Mouse (Mus musculus) forebrain, embryonic 13.5 days (tissue): ENCODE measurements around the gene Aatk. TPM values are rescaled to one million over a fixed set of nuclear protein-coding genes. Genes with fewer than 3 reads are reported as not detected.

ENCODE experiments used
- ATAC-seq: fragments of 200-750 bp; cut with Nextera tagmentation; 2 replicates; pipeline ENCODE4 v1.8.0; 2017
- H3K27ac ChIP-seq: fragments of 300-500 bp; sonication (generic); 2 replicates; pipeline ENCODE4 v1.5.1; 2015; ENCODE audit warnings: inconsistent platforms, mild to moderate bottlenecking, moderate library complexity
- H3K27me3 ChIP-seq: fragments of 300-500 bp; sonication (generic); 2 replicates; pipeline ENCODE4 v1.6.1; 2015; ENCODE audit warnings: mild to moderate bottlenecking, inconsistent platforms
- H3K36me3 ChIP-seq: fragments of 300-500 bp; sonication (generic); 2 replicates; pipeline ENCODE4 v1.6.1; 2015; ENCODE audit warnings: mild to moderate bottlenecking, inconsistent platforms; ENCODE audit not compliant: poor library complexity, severe bottlenecking
- H3K4me1 ChIP-seq: fragments of 300-500 bp; sonication (generic); 2 replicates; pipeline ENCODE4 v1.6.1; 2015; ENCODE audit warnings: inconsistent platforms
- H3K4me2 ChIP-seq: fragments of 300-500 bp; sonication (generic); 2 replicates; pipeline ENCODE4 v1.6.1; 2015; ENCODE audit warnings: inconsistent platforms, mild to moderate bottlenecking, moderate library complexity
- H3K4me3 ChIP-seq: fragments of 300-500 bp; sonication (generic); 2 replicates; pipeline ENCODE4 v1.5.1; 2015; ENCODE audit warnings: mild to moderate bottlenecking, inconsistent platforms
- H3K9ac ChIP-seq: fragments of 300-500 bp; sonication (generic); 2 replicates; pipeline ENCODE4 v1.6.1; 2015; ENCODE audit warnings: mild to moderate bottlenecking, inconsistent platforms
- H3K9me3 ChIP-seq: fragments of 300-500 bp; sonication (generic); replicated peaks from 2 replicates; pipeline ENCODE4 v1.6.1; 2016; ENCODE audit warnings: inconsistent platforms
- WGBS: fragments of 180-500 bp; shearing (Covaris S2); methylation state at CpG from one replicate; pipeline ENCODE4 v1.1.7; 2015; 5-methylcytosine and 5-hydroxymethylcytosine counted together
- polyA plus RNA-seq: library from polyadenylated mRNA; unstranded; fragments of >200 nt; fragmentation: Nextera tagmentation; extraction: Ambion mirVana; gene quantifications from 2 replicates; pipeline ENCODE4 v1.2.1, GENCODE M21; 2015

Aatk gene
- polyA plus RNA-seq, 1 experiment from 2014 or later, result 6.8 TPM

DNA sequence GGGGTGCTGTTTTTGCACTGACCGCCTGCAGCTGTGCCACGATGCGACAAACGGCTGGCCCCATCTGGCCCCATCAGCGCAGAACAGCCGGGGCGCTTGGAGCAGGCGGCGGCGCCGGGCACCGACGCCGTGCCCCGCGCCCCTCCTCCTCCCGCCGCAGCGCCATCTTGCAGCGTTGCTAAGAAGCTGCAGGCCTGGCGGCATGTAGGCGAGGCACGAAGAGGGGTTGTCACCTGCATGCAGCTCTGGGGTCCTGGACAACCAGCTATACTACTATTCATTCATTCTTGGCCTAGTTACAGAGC is 1.2 kb upstream of the Aatk start:
- Histone ChIP-seq H3K9me3 (no peaks in the 10 kb centered on the region), H3K4me3 (peak overlapping the region; percentile 72), H3K4me2 (peak overlapping the region; percentile 82), H3K27me3 (peaks cover 13% of the 10 kb centered on the region; the same call in 1 of the 2 replicates), H3K9ac (peak overlapping the region; percentile 93), H3K27ac (no peak overlapping the region), H3K4me1 (peaks cover 52% of the 10 kb centered on the region), H3K36me3 (no peaks in the 10 kb centered on the region)
- 3% methylated on average over 23 of the region's 23 CpGs for WGBS
- ATAC-seq, result peak; percentile 44

DNA sequence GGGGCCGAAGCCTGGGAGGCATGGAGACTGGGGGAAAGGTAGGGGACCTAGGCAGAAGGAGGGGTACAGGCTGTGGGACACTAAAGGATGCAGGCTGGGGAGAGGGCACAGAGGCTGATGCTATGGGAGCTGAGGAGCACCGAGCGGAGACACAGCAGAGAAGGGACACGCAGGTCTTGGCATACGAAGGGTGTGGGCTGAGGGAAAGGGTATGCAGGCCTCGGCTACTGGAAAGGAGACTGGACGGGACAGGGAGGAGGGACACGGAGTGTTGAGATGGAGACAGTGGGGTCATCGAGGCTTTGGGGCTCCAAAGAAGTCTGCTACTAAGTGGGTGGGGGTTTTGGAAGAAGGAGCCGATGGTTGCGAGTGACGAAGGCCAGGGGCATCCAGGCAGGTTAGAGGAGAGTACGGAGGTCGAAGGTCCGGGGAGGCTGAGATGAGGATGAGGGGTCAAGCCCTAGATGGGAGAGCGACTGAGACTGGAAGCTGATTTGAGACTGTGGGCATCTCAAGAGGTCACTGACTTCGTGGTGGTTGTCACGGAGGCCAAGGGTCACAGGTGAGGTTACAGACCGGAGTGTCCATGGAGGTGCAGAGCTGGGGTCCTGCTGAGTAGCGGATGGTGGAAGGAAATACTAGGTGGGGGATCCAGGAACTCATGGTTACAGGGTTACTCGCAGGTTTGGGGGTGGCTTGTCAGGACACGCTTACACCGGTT is 724 bp upstream of the Aatk start:
- H3K27ac ChIP-seq, result peak overlapping the region; percentile 83
- WGBS, result 7% methylated on average over 23 of the region's 23 CpGs
- peaks cover 13% of the 10 kb centered on the region; the same call in 1 of the 2 replicates for H3K27me3 ChIP-seq
- H3K9ac ChIP-seq, result peak overlapping the region; percentile 93
- H3K36me3 ChIP-seq, result no peaks in the 10 kb centered on the region
- peaks cover 52% of the 10 kb centered on the region for H3K4me1 ChIP-seq
- peak overlapping the region; percentile 72 for H3K4me3 ChIP-seq
- no peaks in the 10 kb centered on the region for H3K9me3 ChIP-seq
- ATAC-seq, result peak; percentile 39
- peak overlapping the region; percentile 82 for H3K4me2 ChIP-seq

DNA sequence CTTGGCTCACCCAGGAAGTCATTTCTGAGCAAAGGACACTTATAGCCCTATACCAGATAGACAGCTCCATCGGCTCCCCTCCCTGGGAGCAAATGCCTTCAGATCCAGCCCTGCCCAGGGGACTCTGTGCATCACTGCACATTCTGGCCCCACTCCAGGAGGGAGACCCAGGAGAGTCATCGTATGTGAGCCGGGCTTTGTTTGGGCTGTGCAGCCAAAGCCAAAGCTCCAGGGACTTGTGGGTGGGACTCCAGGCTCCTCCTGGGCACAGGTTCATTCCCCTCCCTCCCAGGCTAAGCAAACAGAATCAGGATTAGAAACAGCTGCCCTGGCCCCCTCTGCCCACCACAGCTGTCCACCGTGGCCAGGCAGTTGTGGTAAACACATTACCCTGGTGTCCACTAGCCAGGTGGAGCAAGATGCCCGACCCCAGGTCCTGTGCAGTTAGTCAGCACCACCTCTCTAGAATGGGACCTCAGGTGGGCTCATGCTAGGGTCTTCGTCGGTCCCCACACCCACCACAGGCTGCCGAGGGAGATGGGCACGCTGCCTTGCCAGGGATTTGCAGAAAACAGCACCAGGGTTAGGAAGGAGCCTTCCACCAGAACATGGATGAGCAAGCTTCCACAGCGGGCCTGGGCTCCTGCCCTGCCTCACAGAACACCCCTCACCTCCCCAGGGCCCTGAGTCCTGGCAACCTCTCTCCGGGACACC is 971 bp downstream of the Aatk start:
- H3K4me3 ChIP-seq, result peak overlapping the region; percentile 72
- H3K36me3 ChIP-seq, result no peaks in the 10 kb centered on the region
- H3K4me2 ChIP-seq, result peak overlapping the region; percentile 82
- H3K27me3 ChIP-seq, result peaks cover 13% of the 10 kb centered on the region; the same call in 1 of the 2 replicates
- WGBS, result 30% methylated on average over 11 of the region's 11 CpGs
- H3K4me1 ChIP-seq, result peaks cover 44% of the 10 kb centered on the region
- peak overlapping the region; percentile 83 for H3K27ac ChIP-seq
- ATAC-seq, result peak; percentile 8; the same call in 1 of the 2 replicates
- peak overlapping the region; percentile 93 for H3K9ac ChIP-seq
- H3K9me3 ChIP-seq, result no peaks in the 10 kb centered on the region

DNA sequence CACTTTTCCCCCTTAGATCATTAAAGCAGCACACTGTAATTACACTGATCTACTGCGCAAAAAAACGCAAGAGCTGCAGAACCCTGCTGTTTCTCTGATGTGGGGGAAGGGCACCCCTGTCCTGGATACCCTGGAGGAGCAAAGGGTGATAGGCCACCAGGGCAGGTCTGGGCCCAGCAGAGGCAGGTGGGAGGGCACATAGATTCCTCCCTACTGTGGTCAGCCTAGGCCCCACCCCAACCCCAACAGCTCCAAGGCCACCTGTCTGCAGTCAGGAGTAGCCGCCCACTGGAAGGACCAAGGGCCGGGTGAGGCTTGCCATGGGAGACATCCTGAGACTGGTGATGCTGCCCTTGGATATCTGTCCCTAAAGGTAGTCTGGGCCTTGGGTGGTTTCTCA is 1.6 kb downstream of the Aatk start:
- Histone ChIP-seq H3K27me3 (peaks cover 13% of the 10 kb centered on the region; the same call in 1 of the 2 replicates), H3K36me3 (no peaks in the 10 kb centered on the region), H3K9ac (peak overlapping the region; percentile 93), H3K27ac (peak overlapping the region; percentile 83), H3K4me2 (peak overlapping the region; percentile 82), H3K9me3 (no peaks in the 10 kb centered on the region), H3K4me1 (peaks cover 50% of the 10 kb centered on the region), H3K4me3 (peak overlapping the region; percentile 72)
- 61% methylated on average over 4 of the region's 4 CpGs for WGBS
- ATAC-seq, result no peak

DNA sequence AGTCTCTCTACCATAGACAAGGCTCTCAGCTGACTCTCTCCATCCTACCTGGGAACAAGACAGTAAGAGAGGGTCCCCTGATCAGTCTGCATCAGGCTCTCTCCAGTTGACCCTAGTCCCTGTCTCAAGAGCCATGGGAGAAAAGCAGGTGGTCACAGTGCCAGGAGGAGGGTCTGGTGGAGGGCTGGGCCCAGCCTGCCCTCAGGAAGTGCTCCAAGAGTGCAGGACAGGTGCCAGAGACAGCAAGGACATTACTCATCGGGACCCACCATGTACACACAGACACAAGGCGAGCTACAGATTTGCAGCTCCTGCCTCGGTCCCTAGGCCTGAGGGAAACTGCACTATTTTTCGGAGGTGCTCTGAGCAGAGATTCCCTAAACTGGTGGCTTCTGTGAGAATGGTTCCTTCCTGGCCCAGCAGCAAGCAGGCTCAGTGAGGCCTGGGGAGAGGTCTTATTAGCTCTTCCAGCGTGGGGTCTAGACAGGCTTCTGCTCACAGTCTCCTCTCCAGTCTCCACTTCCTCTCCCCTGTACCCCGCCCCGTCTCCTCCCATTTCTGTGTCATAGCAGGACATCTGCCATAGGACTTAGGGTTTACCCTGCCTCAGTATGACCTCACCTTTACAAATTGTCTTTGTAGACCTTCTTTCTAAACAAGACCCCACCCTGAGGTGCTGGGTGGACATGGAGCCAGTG is 4.7 kb downstream of the Aatk start:
- no peak for ATAC-seq
- H3K9me3 ChIP-seq, result no peaks in the 10 kb centered on the region
- H3K36me3 ChIP-seq, result no peaks in the 10 kb centered on the region
- no peak overlapping the region for H3K4me3 ChIP-seq
- no peaks in the 10 kb centered on the region for H3K27me3 ChIP-seq
- H3K27ac ChIP-seq, result no peak overlapping the region; the same call in 1 of the 2 replicates
- 82% methylated on average over 7 of the region's 7 CpGs for WGBS
- no peak overlapping the region for H3K4me2 ChIP-seq
- H3K4me1 ChIP-seq, result peaks cover 40% of the 10 kb centered on the region
- no peak overlapping the region for H3K9ac ChIP-seq

DNA sequence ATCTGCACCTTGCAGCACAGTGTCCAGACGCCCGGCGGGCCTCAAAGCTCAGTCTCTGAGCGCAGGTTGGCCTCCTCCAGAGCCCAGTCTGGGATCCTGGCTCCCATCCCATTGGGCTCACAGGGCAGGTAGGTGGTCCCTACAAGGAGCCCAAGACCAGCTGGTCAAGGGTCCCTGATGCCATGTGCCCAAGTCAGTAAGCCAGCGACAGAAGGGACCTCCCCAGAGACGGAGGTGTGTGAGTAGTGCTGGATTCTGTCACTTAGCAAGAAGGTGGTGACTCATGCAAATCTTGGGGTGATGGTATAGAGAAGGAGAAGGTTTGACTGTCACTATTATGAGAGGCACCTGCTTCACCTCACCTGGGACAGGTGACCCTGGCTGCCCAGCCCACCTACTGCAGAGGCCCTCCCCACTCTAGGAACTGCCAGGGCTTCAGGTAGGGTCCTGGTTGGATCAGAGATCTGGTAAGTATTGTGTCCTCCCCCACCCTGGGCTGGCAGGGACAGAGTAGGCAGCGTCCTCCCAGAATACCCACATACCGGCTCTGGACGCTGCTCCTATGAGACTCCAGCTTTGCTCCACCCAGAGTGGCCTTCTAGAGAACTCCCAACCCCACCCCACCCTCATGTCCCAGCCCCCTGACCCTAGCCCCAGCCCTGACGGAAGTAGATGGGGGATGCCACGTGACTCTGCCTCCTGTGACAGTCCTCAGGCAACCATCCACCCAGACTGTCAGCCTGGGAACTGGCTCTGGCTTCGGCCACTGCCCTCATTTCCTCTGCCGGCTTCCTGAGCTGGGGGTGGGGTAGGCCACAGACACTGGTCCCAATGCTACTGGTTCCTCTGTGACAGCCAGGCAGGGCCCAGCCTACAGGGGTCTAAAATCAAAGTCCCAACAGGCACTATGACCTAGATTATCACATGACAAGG is 5.5 kb downstream of the Aatk start:
- H3K27ac ChIP-seq, result no peak overlapping the region; the same call in 1 of the 2 replicates
- WGBS, result 81% methylated on average over 13 of the region's 13 CpGs

DNA sequence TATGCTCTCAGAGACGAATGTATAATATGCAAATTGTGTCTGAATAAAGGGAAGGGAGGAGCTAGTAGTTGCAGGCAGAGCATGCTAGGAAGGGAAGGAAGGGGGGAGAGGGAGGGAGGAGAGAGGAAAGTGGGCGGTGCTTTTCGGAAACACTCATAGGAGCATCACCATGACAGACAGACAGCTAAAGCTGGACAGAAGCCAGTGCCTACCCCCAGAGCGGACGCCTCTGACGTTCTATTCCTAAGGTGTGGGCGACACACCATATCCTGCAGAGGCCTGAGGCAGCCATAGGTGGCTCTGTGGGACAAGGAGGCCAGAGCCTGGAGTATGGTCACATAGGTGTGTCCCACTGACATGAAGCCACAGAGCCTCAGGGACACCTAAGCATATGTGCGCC is 6.5 kb downstream of the Aatk start:
- H3K9ac ChIP-seq, result no peak overlapping the region
- H3K27me3 ChIP-seq, result no peaks in the 10 kb centered on the region
- H3K27ac ChIP-seq, result no peak overlapping the region
- no peak overlapping the region for H3K4me2 ChIP-seq
- WGBS, result 73% methylated on average over 8 of the region's 8 CpGs
- ATAC-seq, result no peak
- H3K9me3 ChIP-seq, result no peaks in the 10 kb centered on the region
- no peak overlapping the region for H3K4me3 ChIP-seq
- peaks cover 27% of the 10 kb centered on the region for H3K4me1 ChIP-seq
- no peaks in the 10 kb centered on the region for H3K36me3 ChIP-seq

More for the DNA sequence above, 5.5 kb downstream of the Aatk start:
- Histone ChIP-seq H3K4me3 (no peak overlapping the region), H3K9me3 (no peaks in the 10 kb centered on the region), H3K4me2 (no peak overlapping the region), H3K4me1 (peaks cover 37% of the 10 kb centered on the region), H3K36me3 (no peaks in the 10 kb centered on the region), H3K9ac (no peak overlapping the region), H3K27me3 (no peaks in the 10 kb centered on the region)
- ATAC-seq, result no peak

DNA sequence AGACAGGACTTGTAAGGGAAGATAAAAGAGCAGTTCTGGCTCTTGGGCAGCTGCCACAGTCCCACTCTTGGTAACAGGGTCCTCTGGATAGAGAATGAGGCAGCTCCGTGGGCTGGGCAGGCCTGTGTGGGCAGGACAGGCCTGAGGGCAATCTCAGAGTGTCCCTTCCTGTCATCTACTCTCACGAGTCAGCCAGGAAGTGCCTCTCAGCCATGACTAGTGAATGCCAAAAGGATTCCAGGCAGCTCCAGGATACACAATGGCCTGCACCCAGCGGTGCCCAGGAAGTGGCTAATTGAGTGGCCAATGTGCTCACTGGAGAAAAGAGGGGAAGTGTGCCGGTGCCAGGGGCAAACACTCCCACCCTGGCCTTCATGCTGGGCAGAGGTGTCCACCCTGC is 7.4 kb downstream of the Aatk start:
- Histone ChIP-seq H3K4me1 (peaks cover 18% of the 10 kb centered on the region), H3K9ac (peak overlapping the region; percentile 32; the same call in 1 of the 2 replicates)
- 46% methylated on average over 4 of the region's 4 CpGs for WGBS

DNA sequence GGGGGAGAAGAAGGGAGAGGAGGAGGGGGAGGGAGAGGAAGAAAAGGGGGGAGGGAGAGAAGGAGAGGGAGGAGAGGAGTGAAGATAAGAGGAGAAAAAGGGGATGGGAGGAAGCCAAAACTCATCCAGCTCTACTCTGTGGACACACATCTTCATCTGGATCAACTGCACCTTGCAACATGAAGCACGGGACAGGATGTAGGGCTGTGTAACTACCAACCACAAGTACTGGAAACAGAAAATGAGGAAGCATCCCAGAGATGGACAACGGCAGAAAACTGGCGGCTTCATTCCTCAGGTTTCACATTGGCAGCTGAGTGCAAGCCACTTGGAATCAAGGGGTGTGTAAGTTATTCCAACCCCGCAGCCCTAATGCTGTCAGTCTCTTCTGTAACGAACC is 12.2 kb downstream of the Aatk start:
- Histone ChIP-seq H3K4me3 (no peak overlapping the region), H3K9ac (no peak overlapping the region), H3K36me3 (no peaks in the 10 kb centered on the region), H3K9me3 (no peaks in the 10 kb centered on the region), H3K4me1 (peaks cover 12% of the 10 kb centered on the region), H3K27me3 (no peaks in the 10 kb centered on the region), H3K4me2 (no peak overlapping the region), H3K27ac (no peak overlapping the region)
- no peak for ATAC-seq
- 83% methylated on average over 5 of the region's 5 CpGs for WGBS

More for the DNA sequence above, 7.4 kb downstream of the Aatk start:
- Histone ChIP-seq H3K27me3 (no peaks in the 10 kb centered on the region), H3K4me3 (no peak overlapping the region), H3K9me3 (no peaks in the 10 kb centered on the region), H3K27ac (peak overlapping the region; percentile 32; the same call in 1 of the 2 replicates), H3K4me2 (no peak overlapping the region), H3K36me3 (no peaks in the 10 kb centered on the region)
- ATAC-seq, result no peak

DNA sequence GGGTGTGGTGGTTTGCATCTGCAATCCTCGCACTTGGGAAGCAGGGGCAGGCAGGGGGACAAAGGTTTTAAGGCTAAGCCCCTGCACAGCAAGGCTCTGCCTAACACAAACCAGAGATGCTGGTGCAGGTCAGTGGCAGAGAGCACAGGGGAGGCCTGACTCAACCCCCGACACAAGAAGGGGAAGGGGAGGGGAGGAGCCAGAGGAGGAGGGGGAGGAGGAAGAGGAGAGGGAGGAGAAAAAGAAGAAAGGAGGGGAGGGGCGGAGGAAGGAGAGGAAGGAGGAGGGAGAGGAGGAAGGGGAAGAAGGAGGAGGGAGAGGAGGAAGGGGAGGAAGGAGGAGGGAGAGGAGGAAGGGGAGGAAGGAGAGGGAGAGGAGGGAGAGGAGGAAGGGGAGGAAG is 12.7 kb downstream of the Aatk start:
- H3K9me3 ChIP-seq, result no peaks in the 10 kb centered on the region
- H3K9ac ChIP-seq, result no peak overlapping the region
- H3K4me3 ChIP-seq, result no peak overlapping the region
- H3K27ac ChIP-seq, result no peak overlapping the region
- no peaks in the 10 kb centered on the region for H3K36me3 ChIP-seq
- no peaks in the 10 kb centered on the region for H3K27me3 ChIP-seq
- peaks cover 10% of the 10 kb centered on the region for H3K4me1 ChIP-seq
- ATAC-seq, result no peak
- no peak overlapping the region for H3K4me2 ChIP-seq
- 29% methylated on average over 3 of the region's 3 CpGs for WGBS

DNA sequence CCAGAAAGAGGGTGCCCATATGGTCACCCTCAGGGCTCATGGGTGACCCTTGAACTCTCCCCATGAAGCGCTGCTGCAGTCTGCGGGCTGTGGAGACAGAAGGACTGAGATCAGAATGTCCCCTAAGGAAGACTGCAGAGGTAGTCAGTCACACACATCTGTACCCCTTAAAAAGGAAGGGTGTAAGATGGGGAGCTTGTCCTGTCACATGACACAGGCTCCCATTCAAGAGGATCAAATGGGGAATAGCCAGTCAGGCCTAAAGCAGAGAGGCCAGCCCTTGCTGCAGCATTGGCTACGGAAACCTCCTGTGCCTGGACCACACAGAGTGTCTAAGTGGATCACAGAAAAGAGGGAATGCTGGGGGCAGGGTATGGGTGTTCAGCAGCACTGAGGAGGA is 13.5 kb downstream of the Aatk start:
- H3K27me3 ChIP-seq, result no peaks in the 10 kb centered on the region
- WGBS, result 64% methylated on average over 3 of the region's 3 CpGs
- no peaks in the 10 kb centered on the region for H3K9me3 ChIP-seq
- peaks cover 9% of the 10 kb centered on the region for H3K4me1 ChIP-seq
- no peak overlapping the region for H3K4me2 ChIP-seq
- no peaks in the 10 kb centered on the region for H3K36me3 ChIP-seq
- ATAC-seq, result no peak
- no peak overlapping the region for H3K4me3 ChIP-seq
- no peak overlapping the region for H3K9ac ChIP-seq
- H3K27ac ChIP-seq, result no peak overlapping the region
